Mouse (Mus musculus): ENCODE data around the gene Cpox.

- peak; percentile 84 for TF ChIP-seq CTCF (IDR thresholded peaks at IDR 0.05; ENCODE audit: low read depth)
- no peak for TF ChIP-seq EP300 (IDR thresholded peaks at IDR 0.05; ENCODE audit: low read depth)
Measured at GRCm38 (mm10) chr16:58623944-58624343, 46.1 kb upstream of the Cpox start.
